Mouse (Mus musculus) 416B (cell line): Measurements from ENCODE around the gene Slc16a1.
A peak's percentile ranks its signal among the peaks of the same experiment; 100 is the strongest.
"Not testable (repeated sequence)": the region's sequence is repeated elsewhere in the genome, so short reads cannot be mapped to it uniquely, and the experiment has no call there.

Experiments
- DNase-seq: peaks from one replicate; pipeline ENCODE4 v3.0.0; 2011; ENCODE audit warnings: low read depth

Gene Slc16a1

DNA sequence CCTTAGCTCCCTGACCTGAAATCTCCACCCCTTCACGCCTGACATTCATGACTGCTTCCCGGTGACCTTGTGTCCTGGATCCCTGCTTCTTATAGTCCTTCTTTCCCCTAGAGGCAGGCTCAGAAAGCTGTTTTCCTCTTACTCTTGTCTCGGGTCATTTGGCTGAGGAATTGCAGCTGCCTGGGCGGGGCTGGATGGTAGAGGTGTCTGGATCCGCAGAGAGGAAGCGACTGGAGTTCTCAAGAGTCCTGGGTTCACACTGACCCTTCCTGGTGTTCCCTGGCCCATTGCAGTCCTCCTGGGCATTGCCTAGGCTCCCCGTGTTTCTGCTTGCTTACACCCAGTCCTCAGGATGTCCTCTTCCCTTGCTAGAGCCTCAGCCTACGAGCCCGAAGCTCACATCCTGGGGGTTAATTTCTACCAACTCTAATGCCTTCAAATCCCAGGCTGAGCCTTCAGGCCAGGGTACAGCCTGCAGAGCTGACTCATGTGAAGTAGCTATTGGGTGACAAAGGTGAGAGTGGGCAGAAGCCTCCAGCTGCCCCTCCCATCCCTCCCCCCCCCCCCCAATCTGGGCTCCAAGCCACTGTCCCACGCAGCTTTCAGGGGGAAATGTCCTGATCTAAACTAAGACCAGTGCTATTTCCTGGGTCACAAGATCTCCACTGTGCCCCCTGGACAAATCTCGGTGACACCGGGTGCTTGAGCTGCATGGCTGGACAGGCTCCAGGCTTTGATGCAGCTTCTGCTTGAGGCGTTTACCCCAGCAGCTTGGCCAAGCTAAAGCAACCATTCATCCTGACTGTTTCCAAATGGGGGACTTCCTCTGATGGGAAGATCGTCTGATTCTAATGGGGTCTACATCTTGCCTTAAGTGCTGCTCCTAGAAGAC is 36.1 kb downstream of the Slc16a1 start:
- no peak for DNase-seq

DNA sequence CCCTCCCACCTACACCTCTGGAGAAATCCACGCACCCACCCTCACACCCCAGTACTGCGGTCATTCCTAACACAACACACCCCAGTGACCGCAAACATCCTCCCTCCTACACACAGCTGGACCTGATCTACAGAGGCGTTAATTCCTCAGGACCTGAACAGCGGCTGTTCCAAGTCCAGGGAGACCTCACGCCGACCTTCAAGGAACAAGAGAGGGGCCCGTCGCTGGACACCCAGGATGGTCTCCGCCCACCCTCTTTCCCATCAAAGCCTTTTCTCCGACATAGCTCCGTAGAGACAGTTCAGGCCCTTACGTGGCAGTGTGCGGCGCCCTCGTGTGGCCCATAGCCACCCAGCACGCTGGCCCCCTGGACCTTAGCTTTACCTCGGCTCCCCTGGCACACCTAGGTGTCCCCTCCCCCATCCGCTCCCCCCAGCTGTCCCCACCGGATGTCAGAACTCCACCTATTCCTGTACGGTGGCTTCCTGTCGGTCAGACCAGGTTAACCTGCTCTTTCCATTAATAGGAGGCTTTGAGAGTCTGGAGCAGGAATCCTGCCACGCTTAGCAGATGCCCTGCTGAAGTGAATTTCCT is 36.9 kb downstream of the Slc16a1 start:
- DNase-seq, result peak; percentile 63

DNA sequence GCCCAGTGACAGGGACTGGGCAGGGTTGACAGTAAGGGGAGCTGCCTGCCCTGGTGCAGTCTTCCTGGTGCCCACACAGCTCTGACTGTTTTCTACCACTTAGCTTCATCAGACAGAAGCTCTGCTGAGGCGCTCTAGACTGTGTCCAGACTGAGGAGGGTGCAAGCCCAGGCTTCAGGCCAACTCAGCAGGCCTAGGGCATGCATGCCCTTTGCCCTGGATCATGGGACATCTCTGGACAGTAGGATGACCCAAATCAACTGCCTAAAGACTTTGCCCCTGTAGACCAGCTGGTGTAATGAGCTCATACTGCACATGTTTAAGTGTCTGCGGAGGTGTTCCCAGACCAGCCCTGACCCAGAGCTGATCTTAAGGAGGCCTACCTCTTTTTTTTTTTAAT is 39.3 kb downstream of the Slc16a1 start:
- no peak for DNase-seq

DNA sequence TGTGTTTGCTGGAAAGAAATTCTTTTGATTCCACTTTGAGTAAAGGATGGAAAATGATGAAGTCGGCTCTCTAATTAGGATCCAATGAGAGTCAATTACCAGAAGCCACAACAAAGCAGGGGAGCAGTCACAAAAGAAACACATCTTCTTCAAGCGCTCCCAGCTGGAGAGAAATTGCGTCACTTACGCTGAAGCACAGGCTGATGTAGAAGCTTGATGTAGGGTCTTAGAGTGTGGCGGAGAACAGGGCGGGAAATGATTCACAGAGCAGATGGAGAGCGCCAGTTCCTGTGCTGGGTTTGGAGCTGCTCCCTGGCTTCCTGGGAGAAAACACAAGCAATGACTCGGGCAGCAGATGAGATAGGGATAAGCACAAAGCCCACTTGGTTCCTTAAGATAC is 40.4 kb downstream of the Slc16a1 start:
- DNase-seq, result peak; percentile 39

DNA sequence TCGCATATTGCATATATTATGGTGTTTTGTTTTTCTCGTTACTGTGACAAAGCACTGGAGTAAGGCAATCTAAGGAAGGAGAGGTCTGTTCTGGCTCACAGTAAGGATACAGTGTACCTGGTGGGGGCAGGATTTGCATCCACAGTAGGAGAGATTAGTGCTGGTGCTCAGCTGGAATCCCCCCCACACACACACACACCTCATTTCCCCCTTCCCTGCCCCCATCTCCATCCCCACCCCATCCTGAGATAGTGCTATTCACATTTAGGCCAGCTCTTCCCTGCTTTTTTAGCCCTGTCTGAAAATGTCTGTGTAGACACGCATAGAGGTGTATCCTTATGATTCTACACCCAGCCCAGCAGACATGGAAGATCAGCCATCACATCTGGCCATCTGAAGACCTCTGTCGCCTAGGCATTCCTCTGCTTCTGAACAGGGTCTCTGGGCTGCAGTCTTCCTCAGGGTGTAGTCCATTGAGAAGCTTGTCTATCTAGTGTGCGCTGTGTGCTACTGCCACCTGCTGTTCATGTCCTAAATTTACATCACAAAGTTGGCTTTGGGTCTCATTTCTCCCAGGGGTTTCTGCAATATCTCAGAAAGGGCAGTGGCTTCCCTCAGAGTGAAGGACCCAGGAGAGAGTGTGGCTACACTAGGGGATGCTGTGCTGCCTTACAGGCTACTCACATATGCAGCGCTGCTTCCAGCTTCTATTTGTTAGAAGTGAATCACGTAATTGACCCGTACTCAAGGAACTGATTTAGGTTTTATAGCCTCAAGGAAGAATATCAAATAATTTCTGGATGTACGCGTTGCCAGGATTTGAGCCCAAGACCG is 44.4 kb downstream of the Slc16a1 start:
- peak; percentile 78 for DNase-seq

DNA sequence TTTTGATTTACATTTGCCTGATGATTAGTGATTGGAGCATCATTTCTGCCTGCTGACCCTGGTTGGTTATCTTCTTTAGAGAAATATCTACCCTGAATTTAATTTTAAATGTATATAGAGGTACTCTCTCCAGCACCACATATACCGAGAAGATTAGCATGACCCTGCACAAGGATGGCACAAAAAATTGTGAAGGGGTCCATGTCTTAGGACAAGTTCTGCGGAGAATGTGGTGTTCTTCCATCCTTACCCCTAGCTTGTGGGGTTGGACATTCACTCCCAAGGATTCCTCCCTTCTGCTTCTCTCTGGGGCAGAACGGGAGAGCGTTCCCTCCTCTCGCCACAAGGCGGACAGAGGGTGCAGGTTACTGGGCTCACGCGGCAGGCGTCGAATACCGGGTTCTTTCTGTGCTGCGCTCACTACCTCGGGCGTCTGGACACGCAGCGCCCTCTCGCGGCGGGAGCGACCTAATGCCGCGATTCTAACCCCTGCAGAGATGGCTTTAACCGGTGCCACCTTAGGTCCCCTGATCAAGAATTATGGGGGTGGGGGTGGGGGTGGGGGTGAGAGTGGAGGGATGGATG is 62.4 kb downstream of the Slc16a1 start:
- DNase-seq, result peak; percentile 80

DNA sequence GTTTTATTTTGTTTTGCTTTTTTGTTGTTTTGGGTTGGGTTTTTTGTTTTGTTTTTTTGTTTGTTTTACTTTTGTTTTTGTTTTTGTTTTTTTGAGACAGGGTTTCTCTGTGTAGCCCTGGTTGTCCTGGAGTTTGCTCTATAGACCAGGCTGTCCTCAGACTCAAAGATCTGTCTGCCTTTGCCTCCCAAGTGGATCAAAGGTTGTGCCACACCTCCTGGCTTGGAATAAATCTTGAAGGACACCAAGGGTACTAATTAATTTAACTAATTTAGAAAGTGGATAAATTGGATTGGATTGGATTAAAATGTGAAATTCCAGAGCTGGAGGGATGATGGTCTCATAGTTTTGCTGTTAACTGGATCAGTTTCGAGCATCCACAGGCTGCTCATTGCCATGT is 63.3 kb downstream of the Slc16a1 start:
- no peak for DNase-seq

DNA sequence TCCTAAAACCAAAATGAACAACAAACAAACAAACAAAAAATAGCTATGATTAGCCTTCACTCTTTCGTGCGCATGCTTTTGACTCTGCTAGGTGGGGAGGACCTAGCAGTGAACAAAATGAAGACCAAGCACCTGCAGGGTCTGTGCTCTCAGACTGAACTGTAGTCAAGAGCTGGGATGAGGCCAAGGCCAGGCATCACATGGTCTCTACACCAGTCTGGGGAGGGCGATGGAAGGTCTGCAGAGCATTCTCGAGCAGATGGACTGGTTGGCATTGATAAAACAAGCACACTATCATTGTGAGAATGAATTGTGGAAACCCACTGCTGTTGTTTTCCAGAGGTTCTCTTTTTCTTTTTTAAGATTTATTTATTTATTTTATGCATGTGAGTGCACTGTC is 65.5 kb downstream of the Slc16a1 start:
- no peak for DNase-seq

DNA sequence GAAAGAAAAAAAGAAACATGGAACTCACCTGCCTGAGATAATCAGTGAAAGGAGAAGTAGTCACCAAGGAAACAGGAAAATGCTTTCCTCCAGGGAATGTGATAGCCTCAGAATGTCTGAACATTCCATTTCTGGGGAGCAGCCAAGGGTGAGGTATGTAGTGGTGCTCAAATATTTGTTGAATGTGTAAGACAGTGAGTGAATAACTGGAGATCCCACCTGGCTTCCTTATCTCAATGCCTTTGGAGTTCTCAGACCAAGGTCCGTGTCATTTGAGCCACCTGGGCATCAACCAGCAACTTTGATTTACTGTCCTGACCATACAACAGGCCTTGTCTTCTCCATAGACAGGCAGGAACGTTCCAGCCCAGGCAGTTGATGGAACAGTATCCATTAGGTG is 68.0 kb downstream of the Slc16a1 start:
- no peak for DNase-seq

DNA sequence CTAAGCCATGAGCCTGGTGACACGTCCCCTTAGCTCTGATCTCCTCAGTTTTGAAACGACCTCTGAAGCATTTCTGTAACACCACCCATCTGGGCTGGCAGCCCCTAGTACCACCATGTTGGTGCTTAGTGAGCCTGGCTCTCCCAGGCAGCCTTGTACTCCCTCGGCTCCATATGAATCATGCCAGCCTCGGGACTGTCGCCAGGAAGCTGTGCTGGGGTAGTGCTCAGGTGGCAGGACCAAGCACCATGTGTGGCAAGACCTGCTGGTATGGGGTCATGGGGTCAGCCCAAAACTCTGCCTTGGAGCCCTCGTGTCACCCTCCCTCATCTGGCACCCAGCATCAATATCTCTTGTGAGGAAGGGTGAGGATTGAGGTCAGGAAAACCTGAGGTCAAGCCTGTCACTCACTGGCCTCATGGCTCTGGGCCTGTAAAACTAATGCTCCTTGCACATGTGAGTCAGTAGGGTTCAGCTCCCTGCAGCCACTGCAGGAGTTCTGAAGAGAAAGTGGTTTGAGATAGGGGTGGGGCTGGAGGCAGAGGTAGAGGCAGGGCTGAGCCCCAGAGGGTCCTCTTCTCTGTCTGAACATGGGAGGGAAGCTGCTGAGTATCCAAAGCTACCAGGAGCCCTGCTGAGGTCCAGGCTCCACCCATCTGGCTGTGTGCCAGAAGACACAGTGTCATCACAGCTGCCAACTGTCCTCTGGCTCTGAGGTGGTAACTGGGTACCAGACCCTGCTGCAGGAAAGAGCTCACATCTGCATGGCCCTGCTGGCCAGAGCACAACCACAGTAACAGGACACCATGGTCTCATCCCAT is 68.7 kb downstream of the Slc16a1 start:
- peak; percentile 13 for DNase-seq

DNA sequence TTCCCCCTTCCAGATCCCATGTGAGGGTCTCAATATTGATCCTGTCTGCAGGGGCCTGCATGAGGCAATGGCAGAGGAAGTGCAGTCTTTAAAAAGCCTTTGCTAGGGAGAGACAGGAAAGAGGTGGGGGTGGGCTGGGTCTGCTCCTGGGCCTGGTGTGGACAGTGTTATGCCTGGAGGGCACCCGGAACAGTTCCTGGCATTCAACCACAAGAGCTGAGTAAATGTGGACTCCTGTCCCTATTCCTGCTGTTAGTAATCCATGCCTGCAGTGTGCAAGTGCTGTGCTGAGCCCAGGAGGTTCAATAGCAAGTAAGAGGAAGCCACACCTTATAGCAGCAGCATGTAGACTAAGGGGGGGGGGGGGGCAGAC is 69.3 kb downstream of the Slc16a1 start:
- not testable (repeated sequence) for DNase-seq
